Mouse (Mus musculus) megakaryocyte, embryonic 14.5 days (primary cell): ENCODE data around the gene Thnsl1. TPM values are rescaled to one million over a fixed set of nuclear protein-coding genes. Genes with fewer than 3 reads are reported as not detected.

Source experiments
- H3K27me3 ChIP-seq: replicated peaks from 2 replicates; pipeline ENCODE3; 2012; ENCODE audit warnings: inconsistent platforms
- H3K36me3 ChIP-seq: replicated peaks from 2 replicates; pipeline ENCODE3; 2012; ENCODE audit warnings: low read length, inconsistent platforms, mixed read lengths
- H3K4me1 ChIP-seq: 2 replicates; pipeline ENCODE4 v1.6.1; 2012; ENCODE audit warnings: inconsistent platforms
- H3K4me3 ChIP-seq: replicated peaks from 2 replicates; pipeline ENCODE3; 2012; ENCODE audit warnings: moderate library complexity, mild to moderate bottlenecking, inconsistent platforms
- H3K9me3 ChIP-seq: 2 replicates; pipeline ENCODE4 v1.6.1; 2012; ENCODE audit warnings: inconsistent platforms
- FLI1 ChIP-seq: IDR thresholded peaks from 2 replicates; pipeline ENCODE4 v1.6.1; 2012; ENCODE audit warnings: low read length, inconsistent platforms, mixed read lengths
- GATA1 ChIP-seq: IDR thresholded peaks from 3 replicates; pipeline ENCODE4 v1.6.1; 2012; ENCODE audit warnings: mixed read lengths, low read length, inconsistent platforms, borderline replicate concordance
- polyA plus RNA-seq: library from polyadenylated mRNA; stranded (reverse); fragments of >175 nt; gene quantifications from 2 replicates; pipeline ENCODE4 v1.2.3, GENCODE M21; 2012; ENCODE audit warnings: low replicate concordance; ENCODE audit not compliant: insufficient read depth

Gene Thnsl1
- 0.54 TPM in 1 of 2 replicates, not detected in the other for polyA plus RNA-seq

DNA sequence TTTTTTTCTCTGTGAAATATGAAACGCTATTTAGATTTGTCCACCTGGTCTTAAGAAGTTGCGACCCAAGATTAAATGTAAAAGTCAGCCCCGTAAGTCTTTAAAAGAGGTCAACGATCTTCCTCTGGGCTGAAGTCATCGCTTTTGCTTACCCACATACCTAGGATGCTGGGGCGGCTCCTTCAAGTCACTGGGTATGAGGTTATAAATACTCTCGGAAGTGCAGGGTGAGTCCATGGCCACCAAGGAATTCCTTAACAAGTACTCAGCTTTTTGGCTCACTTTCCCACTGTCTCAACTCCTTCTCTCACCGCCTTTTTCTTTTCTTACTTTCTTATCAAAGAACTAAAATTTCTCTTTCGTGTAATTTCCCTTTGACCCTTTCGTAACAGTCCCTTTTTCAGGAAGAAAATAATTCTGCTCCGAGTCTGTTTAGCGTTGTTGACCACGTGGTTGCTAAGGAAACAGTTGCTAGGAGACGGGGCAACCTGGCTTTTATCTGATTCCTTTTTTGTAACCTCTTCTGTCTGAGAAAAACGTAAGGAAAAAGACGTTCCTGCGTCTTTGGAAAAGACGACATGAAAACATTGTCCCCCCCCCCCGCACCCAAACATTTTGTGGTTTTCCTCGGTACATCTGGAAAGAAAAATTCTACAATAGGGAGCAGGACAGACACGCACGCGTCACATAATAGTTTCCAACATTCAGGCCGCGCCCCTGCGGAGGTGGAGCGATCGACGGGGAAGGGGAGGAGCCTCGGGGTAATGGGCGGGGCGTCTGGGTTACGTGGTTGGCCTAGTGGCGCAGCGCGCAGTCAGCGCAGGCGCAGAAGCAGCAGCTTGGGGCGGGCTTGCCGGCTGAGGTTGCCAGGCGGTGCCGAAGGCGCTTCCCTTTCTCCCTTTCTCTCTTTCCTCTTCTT, at the start of gene Thnsl1, which contains the start of gene Enkur:
Gene Thnsl1 (plus strand): TSS at position 813 of the 919 bp plus-strand sequence.
Gene Enkur (minus strand): TSS at position 454 of the 919 bp plus-strand sequence.
- Histone ChIP-seq H3K9me3 (no peaks in the 10 kb centered on the region), H3K27me3 (no peaks in the 10 kb centered on the region), H3K36me3 (peaks cover 2% of the 10 kb centered on the region), H3K4me1 (peaks cover 50% of the 10 kb centered on the region), H3K4me3 (peak within 1 kb of the TSS; percentile 96)
- no peak for TF ChIP-seq FLI1
- TF ChIP-seq GATA1 = peak; percentile 98

- H3K4me3 ChIP-seq = no peak overlapping the region
- no peaks in the 10 kb centered on the region for H3K27me3 ChIP-seq
- no peaks in the 10 kb centered on the region for H3K9me3 ChIP-seq
- no peak for TF ChIP-seq GATA1
- no peak for TF ChIP-seq FLI1
- peaks cover 4% of the 10 kb centered on the region; the same call in 1 of the 2 replicates for H3K4me1 ChIP-seq
- H3K36me3 ChIP-seq = no peaks in the 10 kb centered on the region
Measured at GRCm38 (mm10) chr2:21164296-21164695, 41.2 kb upstream of the Thnsl1 start.

DNA sequence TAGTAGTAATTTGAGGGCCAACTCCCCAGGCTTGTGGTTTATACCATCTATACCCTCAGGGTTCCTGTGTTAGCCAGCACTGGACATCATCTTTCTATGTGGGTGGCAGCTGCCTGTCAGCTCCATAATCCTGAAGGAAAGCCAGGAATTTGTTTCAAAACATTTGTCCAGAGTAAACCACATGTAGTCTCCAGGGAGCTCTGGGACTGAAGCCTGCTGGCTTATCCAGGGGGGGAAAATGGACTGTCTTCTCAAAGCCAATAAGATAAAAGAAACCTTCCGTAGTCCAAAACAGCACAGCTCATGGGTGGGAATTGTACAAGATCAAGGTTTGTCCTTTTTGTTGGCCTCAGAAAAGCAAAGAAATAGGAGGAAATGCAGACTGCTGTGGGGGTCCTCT, 37.6 kb upstream of the Thnsl1 start:
- Histone ChIP-seq H3K4me3 (no peak overlapping the region), H3K9me3 (peaks cover 13% of the 10 kb centered on the region), H3K27me3 (no peaks in the 10 kb centered on the region), H3K36me3 (no peaks in the 10 kb centered on the region), H3K4me1 (peaks cover 3% of the 10 kb centered on the region; the same call in 1 of the 2 replicates)
- no peak for TF ChIP-seq GATA1

DNA sequence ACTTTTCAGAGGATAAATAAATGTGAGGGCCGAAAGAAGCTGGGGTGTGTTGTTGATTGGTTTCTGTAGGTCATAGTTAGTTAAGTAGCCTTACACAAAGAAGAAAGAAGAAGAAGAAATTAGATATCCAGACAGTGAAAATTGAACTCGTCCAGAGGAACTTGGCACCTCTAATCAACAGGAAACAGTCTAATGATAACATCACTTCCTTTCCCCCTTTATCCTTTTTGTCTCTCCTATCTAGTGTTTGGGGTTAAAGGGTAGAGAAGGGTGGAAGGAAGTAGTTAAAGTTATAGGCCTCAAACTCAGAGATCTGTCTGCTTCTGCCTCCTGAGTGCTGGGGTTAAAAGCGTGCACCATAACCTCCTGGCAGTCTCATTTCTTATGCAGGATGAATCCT, 32.7 kb upstream of the Thnsl1 start:
- peaks cover 11% of the 10 kb centered on the region for H3K4me1 ChIP-seq
- no peaks in the 10 kb centered on the region for H3K27me3 ChIP-seq
- H3K36me3 ChIP-seq = no peaks in the 10 kb centered on the region
- H3K9me3 ChIP-seq = peaks cover 19% of the 10 kb centered on the region
- TF ChIP-seq GATA1 (no peak), FLI1 (no peak)
- H3K4me3 ChIP-seq = no peak overlapping the region

- H3K9me3 ChIP-seq = peaks cover 6% of the 10 kb centered on the region; the same call in 1 of the 2 replicates
- no peak for TF ChIP-seq FLI1
- no peak for TF ChIP-seq GATA1
Measured at GRCm38 (mm10) chr2:21179136-21179535, 26.4 kb upstream of the Thnsl1 start.

DNA sequence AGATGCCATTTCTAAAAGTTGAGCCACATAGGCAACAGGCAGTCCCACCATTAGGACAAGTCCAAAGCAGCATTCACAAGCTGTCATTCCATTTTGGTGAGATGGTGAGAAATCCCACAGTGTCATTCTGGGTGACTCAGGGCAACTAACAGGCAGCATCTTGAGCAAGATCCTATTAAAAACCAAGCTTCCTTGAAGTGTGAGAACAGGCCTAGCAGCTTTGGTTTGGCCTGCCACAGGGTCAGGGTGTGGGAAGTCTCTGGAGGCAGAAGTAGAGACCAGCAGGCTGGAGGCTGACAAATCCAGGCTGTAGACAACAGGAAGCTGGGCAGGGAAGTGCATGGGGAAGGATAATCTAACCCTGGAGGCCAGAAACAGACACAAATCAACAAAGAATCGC, 22.7 kb upstream of the Thnsl1 start:
- Histone ChIP-seq H3K9me3 (no peaks in the 10 kb centered on the region), H3K4me3 (no peak overlapping the region)
- no peak for TF ChIP-seq FLI1
- no peak for TF ChIP-seq GATA1

More at GRCm38 (mm10) chr2:21179136-21179535, 26.4 kb upstream of the Thnsl1 start:
- Histone ChIP-seq H3K4me1 (peaks cover 29% of the 10 kb centered on the region), H3K4me3 (no peak overlapping the region), H3K27me3 (no peaks in the 10 kb centered on the region), H3K36me3 (no peaks in the 10 kb centered on the region)

GRCm38 (mm10) chr2:21187576-21187975, 17.9 kb upstream of the Thnsl1 start:
- peaks cover 47% of the 10 kb centered on the region for H3K4me1 ChIP-seq
- no peak overlapping the region for H3K4me3 ChIP-seq
- no peaks in the 10 kb centered on the region for H3K9me3 ChIP-seq
- no peaks in the 10 kb centered on the region for H3K36me3 ChIP-seq
- TF ChIP-seq FLI1 (no peak), GATA1 (no peak)
- H3K27me3 ChIP-seq = no peaks in the 10 kb centered on the region

More for the DNA sequence above, 22.7 kb upstream of the Thnsl1 start:
- no peaks in the 10 kb centered on the region for H3K36me3 ChIP-seq
- H3K4me1 ChIP-seq = peaks cover 47% of the 10 kb centered on the region
- H3K27me3 ChIP-seq = no peaks in the 10 kb centered on the region

- Histone ChIP-seq H3K36me3 (no peaks in the 10 kb centered on the region), H3K4me3 (no peak overlapping the region), H3K27me3 (no peaks in the 10 kb centered on the region), H3K9me3 (no peaks in the 10 kb centered on the region), H3K4me1 (peaks cover 39% of the 10 kb centered on the region)
- TF ChIP-seq GATA1 (no peak), FLI1 (no peak)
Measured at GRCm38 (mm10) chr2:21188610-21189009, 16.9 kb upstream of the Thnsl1 start.

GRCm38 (mm10) chr2:21191232-21191631, 14.3 kb upstream of the Thnsl1 start:
- Histone ChIP-seq H3K36me3 (no peaks in the 10 kb centered on the region), H3K27me3 (no peaks in the 10 kb centered on the region), H3K4me3 (no peak overlapping the region), H3K4me1 (peaks cover 35% of the 10 kb centered on the region), H3K9me3 (no peaks in the 10 kb centered on the region)
- no peak for TF ChIP-seq GATA1
- no peak for TF ChIP-seq FLI1

DNA sequence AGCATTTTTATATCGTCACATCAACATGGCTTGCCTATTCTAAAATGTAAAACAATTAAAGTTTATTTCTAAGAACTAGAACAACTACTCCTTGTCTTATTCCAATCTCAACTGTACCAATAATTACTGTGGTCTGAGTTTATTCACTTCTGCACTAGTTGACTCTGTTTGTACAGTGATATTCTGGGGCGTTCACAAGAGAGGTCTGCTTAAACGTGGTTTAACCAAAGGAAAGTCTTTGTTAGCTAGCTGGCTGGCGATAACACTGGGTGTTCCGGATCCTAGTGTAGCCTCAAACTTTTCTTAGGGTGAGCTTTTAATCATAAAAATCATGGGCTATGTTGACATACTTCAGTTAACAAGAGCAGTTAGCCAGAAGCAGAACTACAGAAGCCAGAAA, 10.3 kb upstream of the Thnsl1 start:
- Histone ChIP-seq H3K4me1 (peaks cover 29% of the 10 kb centered on the region; the same call in 1 of the 2 replicates), H3K4me3 (no peak overlapping the region), H3K36me3 (no peaks in the 10 kb centered on the region), H3K9me3 (no peaks in the 10 kb centered on the region), H3K27me3 (no peaks in the 10 kb centered on the region)
- TF ChIP-seq GATA1 = no peak
- no peak for TF ChIP-seq FLI1
